Mouse (Mus musculus): ENCODE data around the gene Inpp4b.

Gene Inpp4b

GRCm38 (mm10) chr8:81342236-81342998 is at the start of gene Inpp4b:
Gene Inpp4b (plus strand): TSS chr8:81342556.
- peak; percentile 60 for DNase-seq (ENCODE audit: extremely low spot score, low spot score)

- no peak for DNase-seq (ENCODE audit: extremely low spot score, low spot score)
These were observed 7.1 kb upstream of the Inpp4b start for GRCm38 (mm10) chr8:81335250-81335649.

- DNase-seq (ENCODE audit: extremely low spot score, low spot score) = no peak
These were observed 1.2 kb upstream of the Inpp4b start for GRCm38 (mm10) chr8:81341191-81341590.

GRCm38 (mm10) chr8:81341591-81342235 is 643 bp upstream of the Inpp4b start:
- peak; percentile 65 for DNase-seq (ENCODE audit: extremely low spot score, low spot score)

- no peak for DNase-seq (ENCODE audit: extremely low spot score, low spot score)
These were observed 595 bp downstream of the Inpp4b start for GRCm38 (mm10) chr8:81342999-81343302.

- DNase-seq (ENCODE audit: extremely low spot score, low spot score) = no peak
These were observed 2.9 kb downstream of the Inpp4b start for GRCm38 (mm10) chr8:81345170-81345697.

GRCm38 (mm10) chr8:81349452-81349851 is 7.1 kb downstream of the Inpp4b start:
- no peak for DNase-seq (ENCODE audit: extremely low spot score, low spot score)

- DNase-seq (ENCODE audit: extremely low spot score, low spot score) = no peak
These were observed 11.1 kb downstream of the Inpp4b start for GRCm38 (mm10) chr8:81353460-81353859.

- no peak for DNase-seq (ENCODE audit: extremely low spot score, low spot score)
These were observed 15.8 kb downstream of the Inpp4b start for GRCm38 (mm10) chr8:81358108-81358507.

- DNase-seq (ENCODE audit: extremely low spot score, low spot score) = no peak
These were observed 18.2 kb downstream of the Inpp4b start for GRCm38 (mm10) chr8:81360518-81360917.

GRCm38 (mm10) chr8:81361162-81361561 is 18.8 kb downstream of the Inpp4b start:
- DNase-seq (ENCODE audit: extremely low spot score, low spot score) = no peak

- DNase-seq (ENCODE audit: extremely low spot score, low spot score) = no peak
These were observed 28.3 kb downstream of the Inpp4b start for GRCm38 (mm10) chr8:81370607-81371006.

GRCm38 (mm10) chr8:81371844-81372243 is 29.5 kb downstream of the Inpp4b start:
- DNase-seq (ENCODE audit: extremely low spot score, low spot score) = no peak

GRCm38 (mm10) chr8:81374877-81375475 is 32.6 kb downstream of the Inpp4b start:
- no peak for DNase-seq (ENCODE audit: extremely low spot score, low spot score)

GRCm38 (mm10) chr8:81388953-81389352 is 46.6 kb downstream of the Inpp4b start:
- DNase-seq (ENCODE audit: extremely low spot score, low spot score) = no peak

GRCm38 (mm10) chr8:81399071-81399470 is 56.7 kb downstream of the Inpp4b start:
- DNase-seq (ENCODE audit: extremely low spot score, low spot score) = no peak

- DNase-seq (ENCODE audit: extremely low spot score, low spot score) = no peak
These were observed 57.1 kb downstream of the Inpp4b start for GRCm38 (mm10) chr8:81399501-81399900.

GRCm38 (mm10) chr8:81412707-81413106 is 70.4 kb downstream of the Inpp4b start:
- no peak for DNase-seq (ENCODE audit: extremely low spot score, low spot score)

- DNase-seq (ENCODE audit: extremely low spot score, low spot score) = no peak
These were observed 101.6 kb downstream of the Inpp4b start for GRCm38 (mm10) chr8:81443957-81444356.

GRCm38 (mm10) chr8:81449798-81450197 is 107.4 kb downstream of the Inpp4b start:
- DNase-seq (ENCODE audit: extremely low spot score, low spot score) = no peak

GRCm38 (mm10) chr8:81452082-81452481 is 109.7 kb downstream of the Inpp4b start:
- no peak for DNase-seq (ENCODE audit: extremely low spot score, low spot score)

- no peak for DNase-seq (ENCODE audit: extremely low spot score, low spot score)
These were observed 112.5 kb downstream of the Inpp4b start for GRCm38 (mm10) chr8:81454830-81455229.

Measured in neural tube, embryonic 10.5 days (tissue).